Mouse (Mus musculus): ENCODE measurements at regions not wholly inside any gene's neighbourhood (a gene's known extent, or its start where the extent isn't known, plus 50 kb on each side); places are given as distances from the start of the nearest gene placed in this dataset.

- no peak for DNase-seq (ENCODE audit: extremely low spot score in 1 of 2, low spot score in 1 of 2)
Observed at GRCm38 (mm10) chr11:31540816-31541215, 130.9 kb downstream of the Bod1 start.

- DNase-seq (ENCODE audit: extremely low spot score in 1 of 2, low spot score in 1 of 2), result no peak
Observed at GRCm38 (mm10) chr11:31531416-31531815, 140.3 kb downstream of the Bod1 start.

- no peak for DNase-seq (ENCODE audit: extremely low spot score in 1 of 2, low spot score in 1 of 2)
Observed at GRCm38 (mm10) chr11:31530851-31531250, 140.8 kb downstream of the Bod1 start.

DNA sequence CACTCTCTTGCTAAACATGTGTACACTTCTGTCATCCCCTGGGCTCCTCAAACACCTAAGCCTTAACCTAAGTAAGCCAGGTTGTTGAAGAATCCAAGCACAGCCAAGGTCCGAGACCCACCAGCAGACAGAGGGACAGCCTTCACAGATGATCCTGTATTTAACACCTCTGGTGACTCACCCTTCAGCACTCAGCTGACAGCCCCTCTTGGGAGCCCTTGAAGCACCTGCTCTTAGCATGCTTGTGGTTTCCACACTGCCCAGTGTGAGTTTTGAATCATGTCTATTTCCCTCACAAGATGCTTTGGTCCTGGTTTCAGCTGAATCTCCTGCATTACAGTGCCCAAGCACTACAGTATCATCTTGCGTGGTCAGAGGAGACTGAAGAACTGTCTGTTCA, 142.0 kb downstream of the Bod1 start:
- DNase-seq (ENCODE audit: extremely low spot score in 1 of 2, low spot score in 1 of 2), result no peak

- no peak for DNase-seq (ENCODE audit: extremely low spot score in 1 of 2, low spot score in 1 of 2)
Observed at GRCm38 (mm10) chr11:31524708-31525107, 147.0 kb downstream of the Bod1 start.

DNA sequence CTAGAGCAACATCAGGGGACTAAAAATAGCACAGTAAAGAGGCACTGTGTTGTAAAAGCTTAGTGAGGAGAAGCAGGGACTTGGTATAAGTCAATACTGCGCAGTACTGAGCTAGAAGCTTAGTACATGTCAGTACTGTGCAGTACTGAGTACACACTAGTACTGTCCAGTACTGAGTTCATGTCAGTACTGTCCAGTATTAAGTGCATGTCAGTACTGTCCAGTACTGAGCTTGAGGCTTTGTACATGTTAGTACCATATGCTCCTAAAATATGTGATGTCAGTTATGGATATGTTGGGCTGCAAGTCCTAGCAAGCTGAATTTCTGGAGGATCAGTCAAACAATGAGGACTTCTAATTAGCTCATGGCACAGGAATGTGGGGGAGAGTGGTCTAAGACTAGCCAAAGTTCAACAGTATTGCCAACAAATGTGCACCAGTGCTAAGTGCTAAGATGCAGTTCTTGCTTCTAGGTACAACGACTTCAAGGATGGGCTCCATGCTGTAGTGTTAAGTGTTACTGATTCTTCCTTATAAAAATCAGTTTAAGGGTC, 147.5 kb downstream of the Bod1 start:
- DNase-seq (ENCODE audit: extremely low spot score in 1 of 2, low spot score in 1 of 2), result no peak

- DNase-seq (ENCODE audit: extremely low spot score in 1 of 2, low spot score in 1 of 2), result no peak
Observed at GRCm38 (mm10) chr11:31522127-31522526, 149.6 kb downstream of the Bod1 start.

GRCm38 (mm10) chr11:31520909-31521308, 150.8 kb downstream of the Bod1 start:
- DNase-seq (ENCODE audit: extremely low spot score in 1 of 2, low spot score in 1 of 2), result no peak

- DNase-seq (ENCODE audit: extremely low spot score in 1 of 2, low spot score in 1 of 2), result no peak
Observed at GRCm38 (mm10) chr11:31503239-31503916, 133.5 kb upstream of the Stc2 start.

GRCm38 (mm10) chr11:31485429-31485828, 115.6 kb upstream of the Stc2 start:
- no peak for DNase-seq (ENCODE audit: extremely low spot score in 1 of 2, low spot score in 1 of 2)

GRCm38 (mm10) chr11:31481057-31481340, 111.1 kb upstream of the Stc2 start:
- no peak for DNase-seq (ENCODE audit: extremely low spot score in 1 of 2, low spot score in 1 of 2)

DNA sequence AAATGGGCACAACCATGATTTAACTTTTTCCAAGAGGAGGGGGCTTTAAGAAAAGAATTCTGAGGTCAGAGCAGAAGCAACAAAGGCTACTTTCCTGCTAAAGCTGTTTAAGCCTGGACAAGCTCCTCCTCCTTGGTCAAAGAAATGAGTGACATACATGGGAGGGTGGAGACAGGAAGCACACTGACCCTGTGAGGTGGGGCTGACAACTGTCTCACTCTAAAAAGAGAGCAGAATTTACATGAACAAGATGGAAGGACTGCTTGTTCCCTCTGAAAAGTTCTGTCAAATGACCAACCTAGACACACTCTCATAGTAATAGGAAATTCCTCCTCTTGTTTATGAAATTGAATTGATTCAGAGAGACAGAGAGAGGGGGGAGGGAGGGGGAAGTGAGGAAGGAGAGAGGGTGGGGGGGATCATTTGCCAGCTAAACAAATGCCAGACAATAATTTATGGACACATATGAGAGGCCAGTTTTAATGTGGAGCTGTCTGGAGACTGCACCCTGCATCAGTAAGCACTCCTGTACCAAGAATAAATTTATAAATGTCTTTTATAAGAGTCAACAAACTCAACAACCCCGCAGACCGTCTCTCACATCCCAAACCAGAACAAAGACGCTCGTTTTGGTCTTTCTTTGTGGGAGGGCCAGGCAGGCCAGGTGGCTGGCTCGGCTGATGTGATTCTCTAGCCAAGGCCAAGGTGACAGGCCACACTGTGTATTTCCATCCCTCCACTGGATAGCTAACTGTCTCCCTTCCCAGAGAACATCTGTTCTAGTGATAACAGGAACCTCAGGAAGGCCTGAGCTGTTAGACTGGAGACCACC, 110.6 kb upstream of the Stc2 start:
- DNase-seq (ENCODE audit: extremely low spot score in 1 of 2, low spot score in 1 of 2), result no peak

DNA sequence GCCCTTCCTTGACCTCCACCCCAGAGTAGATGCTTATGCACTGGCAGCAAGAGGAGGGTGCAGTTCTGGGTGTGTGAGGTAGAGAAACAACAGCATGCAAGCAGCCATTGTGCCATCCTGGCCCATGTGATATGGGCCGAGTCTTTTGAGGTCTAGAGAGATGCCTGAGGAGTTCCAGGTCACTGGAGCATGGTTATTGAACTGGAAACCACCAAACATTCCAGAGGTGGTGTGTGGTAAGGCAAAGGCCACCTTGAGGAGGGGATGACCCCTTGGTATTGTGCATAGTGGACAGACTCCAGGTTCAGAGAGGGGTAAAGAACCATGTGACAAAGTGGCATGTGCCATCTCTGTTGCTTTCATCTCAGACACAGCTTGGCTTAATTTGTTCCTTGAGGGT, 107.9 kb upstream of the Stc2 start:
- no peak for DNase-seq (ENCODE audit: extremely low spot score in 1 of 2, low spot score in 1 of 2)

GRCm38 (mm10) chr11:31477104-31477503, 107.2 kb upstream of the Stc2 start:
- no peak for DNase-seq (ENCODE audit: extremely low spot score in 1 of 2, low spot score in 1 of 2)

DNA sequence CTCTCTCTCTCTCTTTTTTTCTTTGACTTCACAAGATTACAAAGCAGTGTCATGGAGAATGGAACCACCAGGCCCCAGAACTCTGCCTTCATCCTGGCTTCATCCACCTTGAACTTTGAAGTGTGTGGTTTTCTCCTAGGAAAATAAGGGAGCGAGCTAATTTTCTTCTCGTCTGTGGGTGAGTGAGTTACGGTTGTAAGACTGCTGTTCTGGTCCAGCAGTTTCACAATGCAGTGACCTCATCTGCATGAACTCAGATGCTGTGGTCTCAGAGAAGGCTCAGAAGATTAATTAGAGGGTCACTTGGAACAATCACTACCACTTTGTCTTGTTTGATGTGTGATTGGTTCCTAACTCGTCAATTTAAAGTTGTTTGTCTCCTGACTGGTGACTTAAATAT, 103.1 kb upstream of the Stc2 start:
- no peak for DNase-seq (ENCODE audit: extremely low spot score in 1 of 2, low spot score in 1 of 2)

DNA sequence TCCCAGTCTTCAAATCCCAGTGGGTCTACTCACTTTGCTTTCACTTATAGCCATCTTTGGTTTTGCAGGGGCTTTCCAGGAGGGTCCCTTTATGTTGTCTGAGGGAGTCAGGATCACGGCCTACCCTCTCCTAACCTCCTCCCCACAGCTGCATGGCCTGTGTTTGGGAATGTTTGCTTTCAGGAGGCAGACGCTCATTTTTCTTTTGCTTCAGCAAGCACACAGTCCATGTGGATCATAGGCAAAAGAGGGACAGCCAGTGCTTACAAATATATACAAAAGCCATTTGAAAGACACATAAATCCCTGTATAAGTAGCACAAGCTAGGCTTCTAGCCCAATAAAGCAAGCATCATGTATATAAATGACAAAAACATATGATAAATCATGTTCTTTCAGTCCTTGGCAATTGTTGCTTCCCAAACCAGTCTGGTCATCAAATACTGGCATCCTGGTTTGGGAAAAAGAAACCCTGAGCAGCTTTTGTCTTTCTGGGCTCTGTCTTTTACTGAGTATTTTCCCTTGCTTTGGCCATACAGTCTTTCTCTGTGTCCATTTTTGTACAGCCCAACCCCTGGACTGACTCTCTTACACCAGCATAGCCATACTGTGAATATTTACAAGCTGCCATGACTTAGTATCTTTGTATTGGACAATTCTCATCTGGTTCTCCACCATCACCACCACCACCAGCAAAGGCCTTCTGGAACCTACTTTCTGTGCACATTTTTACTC, 101.0 kb upstream of the Stc2 start:
- no peak for DNase-seq (ENCODE audit: extremely low spot score in 1 of 2, low spot score in 1 of 2)

DNA sequence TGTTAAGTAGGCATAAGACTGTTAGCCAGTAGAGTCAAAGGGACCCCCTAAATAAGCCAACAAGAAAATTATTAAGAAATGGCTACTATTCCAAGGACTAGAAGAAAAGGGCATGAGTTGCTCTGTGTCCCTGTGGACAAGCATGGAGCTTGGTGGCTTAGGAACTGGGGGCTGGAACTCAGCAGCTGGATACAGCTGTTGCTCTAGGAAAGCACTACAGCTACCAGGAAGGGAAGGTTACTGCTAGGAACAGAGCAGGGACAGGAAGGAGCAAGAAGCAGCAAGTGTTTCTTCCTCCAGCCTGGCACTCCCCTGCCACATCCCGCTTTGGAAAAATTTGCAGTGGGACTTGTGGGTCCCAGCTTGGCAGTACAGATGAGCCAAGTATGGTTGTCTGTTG, 95.0 kb upstream of the Stc2 start:
- DNase-seq (ENCODE audit: extremely low spot score in 1 of 2, low spot score in 1 of 2), result no peak

- no peak for DNase-seq (ENCODE audit: extremely low spot score in 1 of 2, low spot score in 1 of 2)
Observed at GRCm38 (mm10) chr11:31462440-31462839, 92.6 kb upstream of the Stc2 start.

- no peak for DNase-seq (ENCODE audit: extremely low spot score in 1 of 2, low spot score in 1 of 2)
Observed at GRCm38 (mm10) chr11:31461824-31462223, 92.0 kb upstream of the Stc2 start.

DNA sequence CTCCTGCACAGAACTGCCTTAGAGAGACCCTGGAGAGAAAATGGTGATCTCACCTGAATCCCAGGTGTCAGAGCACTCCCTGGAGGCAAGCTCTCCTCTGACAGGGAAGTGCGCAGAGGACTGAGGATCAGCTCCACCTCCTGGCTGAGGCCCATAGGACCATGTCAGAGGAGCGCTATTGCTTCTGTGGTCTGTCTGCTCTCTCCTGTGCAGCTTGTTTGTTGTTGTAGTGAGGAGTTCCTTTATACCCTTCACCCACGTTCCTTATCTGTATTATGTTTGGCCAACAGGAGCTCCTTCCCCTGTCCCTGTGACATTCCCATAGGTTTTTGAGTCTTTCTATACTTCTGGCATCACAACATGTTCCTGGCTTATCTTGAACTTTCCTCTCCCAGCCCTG, 91.5 kb upstream of the Stc2 start:
- DNase-seq (ENCODE audit: extremely low spot score in 1 of 2, low spot score in 1 of 2), result no peak

GRCm38 (mm10) chr11:31427374-31427773, 57.5 kb upstream of the Stc2 start:
- DNase-seq (ENCODE audit: extremely low spot score in 1 of 2, low spot score in 1 of 2), result no peak
